Mouse (Mus musculus) liver, embryonic 14.5 days (tissue): ENCODE measurements around the gene Art1. TPM values are rescaled to one million over a fixed set of nuclear protein-coding genes. Genes with fewer than 3 reads are reported as not detected.

Experiments used
- ATAC-seq: fragments of 200-750 bp; cut with Nextera tagmentation; 2 replicates; pipeline ENCODE4 v1.8.0; 2017; ENCODE audit warnings: moderate number of reproducible peaks, mild to moderate bottlenecking, moderate library complexity; ENCODE audit not compliant: insufficient read depth
- DNase-seq, 3 experiments: peaks; one replicate each; pipeline ENCODE4 v3.0.0-alpha.2; 2012 to 2013; ENCODE audit warnings: low read depth in 3 of 3, low spot score in 3 of 3
- H3K27ac ChIP-seq: fragments of 300-500 bp; sonication (generic); 2 replicates; pipeline ENCODE4 v1.5.1; 2014; ENCODE audit warnings: moderate library complexity, mild to moderate bottlenecking, control low read depth, inconsistent platforms
- H3K27me3 ChIP-seq: fragments of 300-500 bp; sonication (generic); 2 replicates; pipeline ENCODE4 v1.6.1; 2014; ENCODE audit warnings: mild to moderate bottlenecking, low read length, moderate library complexity; ENCODE audit not compliant: control insufficient read depth, insufficient read depth
- H3K36me3 ChIP-seq: fragments of 300-500 bp; sonication (generic); replicated peaks from 2 replicates; pipeline ENCODE4 v1.6.1; 2014; ENCODE audit warnings: low read depth; ENCODE audit not compliant: control insufficient read depth, insufficient read depth
- H3K4me1 ChIP-seq, 2 experiments: fragments of 200-500 bp in 1 of 2; fragments of 300-500 bp in 1 of 2; sonication (generic) in 1 of 2; replicated peaks; 2 replicates each; pipeline ENCODE4 v1.6.1; 2012 to 2014; ENCODE audit warnings: antibody characterized with exemption in 1 of 2, inconsistent platforms in 1 of 2, low read length in 1 of 2; ENCODE audit not compliant: control insufficient read depth in 2 of 2, insufficient read depth in 2 of 2
- H3K4me2 ChIP-seq: fragments of 300-500 bp; sonication (generic); 2 replicates; pipeline ENCODE4 v1.6.1; 2014; ENCODE audit warnings: low read depth, mild to moderate bottlenecking, control low read depth, moderate library complexity
- H3K4me3 ChIP-seq, 2 experiments: fragments of 200-500 bp in 1 of 2; fragments of 300-500 bp in 1 of 2; sonication (generic) in 1 of 2; 2 replicates each; pipeline ENCODE4 v1.5.1; 2012 to 2014; ENCODE audit warnings: low read depth in 2 of 2, low read length in 2 of 2, mild to moderate bottlenecking in 2 of 2, control low read depth in 1 of 2, inconsistent platforms in 1 of 2, moderate library complexity in 1 of 2; ENCODE audit not compliant: insufficient read depth in 1 of 2
- H3K9ac ChIP-seq: fragments of 300-500 bp; sonication (generic); replicated peaks from 2 replicates; pipeline ENCODE4 v1.6.1; 2014; ENCODE audit warnings: mild to moderate bottlenecking, control low read depth, moderate library complexity
- H3K9me3 ChIP-seq: fragments of 300-500 bp; sonication (generic); 2 replicates; pipeline ENCODE4 v1.6.1; 2016; ENCODE audit warnings: low read length, mixed read lengths; ENCODE audit not compliant: control insufficient read depth
- CTCF ChIP-seq: IDR thresholded peaks from 2 replicates; pipeline ENCODE4 v1.5.1; 2016; ENCODE audit warnings: antibody characterized with exemption, low read depth, control low read depth
- EP300 ChIP-seq: IDR thresholded peaks from 2 replicates; pipeline ENCODE4 v1.6.1; 2016; ENCODE audit warnings: antibody characterized with exemption, low read depth
- WGBS: fragments of 180-500 bp; shearing (Covaris S2); extraction: QIAGEN DNeasy Blood & Tissue Kit; methylation state at CpG from one replicate; pipeline ENCODE4 v1.1.7; 2014; ENCODE audit not compliant: insufficient replicate concordance; 5-methylcytosine and 5-hydroxymethylcytosine counted together
- polyA plus RNA-seq, 2 experiments: library from polyadenylated mRNA; depleted of rRNA in 1 of 2; stranded (reverse) in 1 of 2; unstranded in 1 of 2; fragments of >200 nt; fragmentation: Nextera tagmentation in 1 of 2; extraction: Ambion mirVana in 1 of 2; gene quantifications; 2 replicates each; pipeline versions ENCODE4 v1.2.1 to v1.2.3; 2012 to 2014

The Art1 gene
- polyA plus RNA-seq (2012; rRNA removed) (0.04 TPM in 1 of 2 replicates, not detected in the other), polyA plus RNA-seq (2014; fragmentation: Nextera tagmentation; extraction: Ambion mirVana) (not detected in 2 replicates)

DNA sequence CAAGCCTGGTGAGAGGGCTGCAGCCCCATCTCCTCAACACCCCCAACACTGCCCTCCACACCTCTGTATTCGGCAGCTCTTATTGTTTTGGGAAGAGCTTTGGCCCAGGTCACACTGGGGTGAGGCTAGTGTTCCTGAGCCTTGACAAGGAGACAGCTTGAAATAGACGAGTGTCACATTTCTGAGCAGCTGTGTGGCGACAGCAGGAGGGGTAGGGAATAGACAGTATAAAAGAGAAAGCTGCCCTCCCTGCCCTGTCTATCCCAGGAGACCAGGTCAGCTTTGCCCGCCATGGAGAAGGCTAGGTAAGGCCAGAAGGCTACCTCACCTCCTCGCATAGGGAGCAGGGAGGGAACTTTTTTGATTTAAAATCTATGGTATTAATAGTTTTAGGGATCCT, at the start of gene Art1:
TSS of gene Art1 (plus strand) at position 257 of the 400 bp plus-strand sequence.
- no peak within 1 kb of the TSS for H3K27ac ChIP-seq
- DNase-seq (no peak), ATAC-seq (no peak)
- no peaks in the 10 kb centered on the region; the same call in none of the 2 replicates for H3K27me3 ChIP-seq
- no peak within 1 kb of the TSS for H3K4me3 ChIP-seq
- H3K4me2 ChIP-seq: peak within 1 kb of the TSS; percentile 75; the same call in 1 of the 2 replicates
- 60% methylated on average over 5 of the region's 5 CpGs for WGBS
- no peak within 1 kb of the TSS for H3K9ac ChIP-seq
- no peaks in the 10 kb centered on the region for H3K36me3 ChIP-seq
- no peak for TF ChIP-seq CTCF
- no peak for TF ChIP-seq EP300
- peaks cover 10 to 30% of the 10 kb centered on the region in 2 experiments for H3K4me1 ChIP-seq
- no peaks in the 10 kb centered on the region for H3K9me3 ChIP-seq

DNA sequence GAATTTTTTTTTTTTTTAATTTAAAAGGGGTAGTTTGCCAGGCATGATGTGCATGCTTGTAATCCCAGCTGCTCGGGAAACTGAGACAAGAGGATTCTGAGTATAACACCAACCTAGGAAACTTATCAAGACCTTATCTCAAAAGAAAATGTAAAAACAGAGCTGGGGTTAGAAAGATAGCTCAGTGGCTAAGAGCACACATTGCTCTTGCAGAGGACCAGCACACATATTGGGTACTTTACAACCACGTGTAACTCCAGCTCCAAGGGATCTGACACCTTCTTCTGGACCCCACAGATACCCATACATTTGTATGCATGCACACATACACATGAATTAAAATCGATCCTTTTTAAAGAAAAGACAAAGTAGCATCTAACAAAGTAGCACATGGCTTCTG, 40.2 kb upstream of the Art1 start:
- peaks cover 18 to 22% of the 10 kb centered on the region in 2 experiments for H3K4me1 ChIP-seq
- H3K4me2 ChIP-seq: no peak overlapping the region
- peaks cover 3% of the 10 kb centered on the region for H3K36me3 ChIP-seq
- WGBS: 29% methylated on average over 3 of the region's 3 CpGs
- no peak overlapping the region for H3K9ac ChIP-seq
- TF ChIP-seq EP300: no peak
- H3K4me3 ChIP-seq: no peak overlapping the region
- ATAC-seq (no peak), DNase-seq (no peak)
- H3K27me3 ChIP-seq: no peaks in the 10 kb centered on the region
- no peak overlapping the region for H3K27ac ChIP-seq
- H3K9me3 ChIP-seq: no peaks in the 10 kb centered on the region

DNA sequence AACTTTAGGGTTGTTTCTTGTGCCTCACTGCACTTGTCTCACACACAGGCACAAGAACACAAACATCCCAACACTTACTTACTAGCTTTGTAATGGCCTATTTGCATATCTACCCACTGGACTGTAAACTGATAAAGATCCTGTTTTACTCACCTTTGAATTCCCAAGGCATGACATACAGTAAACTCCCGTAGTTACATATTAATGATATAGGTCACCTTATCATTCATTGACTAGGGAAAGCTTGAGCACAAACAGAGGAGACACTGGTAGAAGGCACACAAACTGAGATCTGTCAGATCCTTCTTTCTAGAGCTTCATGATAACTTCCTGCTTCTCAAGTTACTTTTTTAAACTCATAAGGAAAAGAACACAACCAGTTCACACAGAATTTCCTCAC, 39.3 kb upstream of the Art1 start:
- Histone ChIP-seq H3K36me3 (no peaks in the 10 kb centered on the region; the same call in none of the 2 replicates), H3K9ac (no peak overlapping the region; the same call in 1 of the 2 replicates), H3K27me3 (no peaks in the 10 kb centered on the region), H3K4me2 (peak overlapping the region; percentile 33), H3K4me1 (peaks cover 20 to 25% of the 10 kb centered on the region in 2 experiments), H3K4me3 (no peak overlapping the region), H3K27ac (no peak overlapping the region), H3K9me3 (no peaks in the 10 kb centered on the region)
- TF ChIP-seq EP300 (no peak), CTCF (no peak)
- ATAC-seq (no peak), DNase-seq (no peak)
- WGBS: 52% methylated on average over 1 of the region's 1 CpGs

DNA sequence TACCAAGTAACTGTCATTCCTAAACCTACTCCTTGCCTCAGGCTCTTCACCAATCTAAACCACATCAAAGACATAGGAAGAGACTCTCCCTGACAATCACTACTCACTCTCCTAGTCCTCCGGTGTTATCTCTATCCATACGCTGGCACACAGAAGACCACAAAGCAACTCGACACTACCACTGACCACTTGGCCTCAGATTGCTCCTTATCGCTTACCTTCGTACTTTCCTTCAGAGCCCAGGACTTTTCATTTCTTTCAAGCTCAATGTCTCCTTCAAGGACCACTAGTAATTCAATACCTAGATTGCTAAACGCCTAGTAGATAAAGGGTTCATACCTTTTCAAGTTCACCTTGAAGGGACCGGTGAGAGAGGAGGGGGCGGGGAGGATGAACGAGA, 37.7 kb upstream of the Art1 start:
- H3K9me3 ChIP-seq: no peaks in the 10 kb centered on the region
- peak overlapping the region; percentile 77 to 99 for H3K4me3 ChIP-seq
- DNase-seq (no peak), ATAC-seq (no peak)
- H3K4me1 ChIP-seq: peaks cover 20 to 25% of the 10 kb centered on the region in 2 experiments
- no peaks in the 10 kb centered on the region for H3K27me3 ChIP-seq
- no peaks in the 10 kb centered on the region; the same call in 1 of the 2 replicates for H3K36me3 ChIP-seq
- 22% methylated on average over 9 of the region's 9 CpGs for WGBS
- peak overlapping the region; percentile 79 for H3K9ac ChIP-seq
- TF ChIP-seq CTCF: no peak
- no peak for TF ChIP-seq EP300
- H3K4me2 ChIP-seq: peak overlapping the region; percentile 93
- no peak overlapping the region for H3K27ac ChIP-seq

DNA sequence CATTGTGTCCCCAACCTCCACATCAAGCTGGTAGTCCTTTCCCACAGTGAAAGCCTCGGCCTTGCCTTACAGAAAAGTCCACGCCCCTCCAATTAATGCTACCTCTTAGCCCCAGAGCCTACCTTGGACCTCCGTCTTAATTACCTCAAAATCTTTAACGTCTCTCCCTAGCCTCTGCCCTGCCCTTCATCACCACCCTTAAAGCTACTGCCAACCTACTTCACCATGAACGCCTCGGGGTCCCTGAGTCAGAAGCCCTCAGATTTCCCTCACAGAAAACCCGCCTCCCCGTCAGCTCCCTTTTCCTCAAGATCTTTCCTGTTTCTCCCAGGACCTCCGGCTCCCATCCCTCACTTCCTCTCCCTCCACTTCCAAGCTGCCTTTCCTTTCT, 36.9 kb upstream of the Art1 start:
- peak overlapping the region; percentile 79 for H3K9ac ChIP-seq
- H3K4me1 ChIP-seq: peaks cover 20 to 24% of the 10 kb centered on the region in 2 experiments
- no peaks in the 10 kb centered on the region; the same call in none of the 2 replicates for H3K36me3 ChIP-seq
- H3K4me2 ChIP-seq: peak overlapping the region; percentile 93
- no peak overlapping the region for H3K27ac ChIP-seq
- no peaks in the 10 kb centered on the region for H3K27me3 ChIP-seq
- no peak for DNase-seq
- no peaks in the 10 kb centered on the region for H3K9me3 ChIP-seq
- H3K4me3 ChIP-seq: peak overlapping the region; percentile 77 to 99
- ATAC-seq: no peak
- WGBS: under 1% methylated on average over 9 of the region's 9 CpGs
- TF ChIP-seq EP300 (no peak), CTCF (no peak)
